Mouse (Mus musculus) CD4-positive, CD25-positive, alpha-beta regulatory T cell, adult 2 months (primary cell): ENCODE data around the gene Kcnip1.

Source experiments
- DNase-seq: peaks from one replicate; pipeline ENCODE4 v3.0.0-alpha.2; 2012; ENCODE audit warnings: low read depth, low spot score

Kcnip1 gene

GRCm38 (mm10) chr11:33670105-33670965 lies 322.6 kb downstream of the Kcnip1 start:
- DNase-seq, result no peak

GRCm38 (mm10) chr11:33668376-33668775 lies 324.6 kb downstream of the Kcnip1 start:
- no peak for DNase-seq

GRCm38 (mm10) chr11:33663599-33663998 lies 329.4 kb downstream of the Kcnip1 start:
- no peak for DNase-seq

GRCm38 (mm10) chr11:33660016-33660913 lies 332.7 kb downstream of the Kcnip1 start:
- no peak for DNase-seq

- no peak for DNase-seq
Observed at GRCm38 (mm10) chr11:33655861-33656593, 336.9 kb downstream of the Kcnip1 start.

GRCm38 (mm10) chr11:33655221-33655620 lies 337.7 kb downstream of the Kcnip1 start:
- no peak for DNase-seq

GRCm38 (mm10) chr11:33654485-33654884 lies 338.5 kb downstream of the Kcnip1 start:
- no peak for DNase-seq

GRCm38 (mm10) chr11:33649358-33649757 lies 343.6 kb downstream of the Kcnip1 start:
- no peak for DNase-seq

- DNase-seq, result no peak
Observed at GRCm38 (mm10) chr11:33637107-33637506, 355.8 kb downstream of the Kcnip1 start.

- DNase-seq, result no peak
Observed at GRCm38 (mm10) chr11:33627136-33627742, 365.7 kb downstream of the Kcnip1 start.

- DNase-seq, result peak; percentile 49
Observed at GRCm38 (mm10) chr11:33614218-33614617, 378.7 kb downstream of the Kcnip1 start.

GRCm38 (mm10) chr11:33607784-33608183 lies 385.2 kb downstream of the Kcnip1 start:
- DNase-seq, result no peak

GRCm38 (mm10) chr11:33603174-33603573 lies 389.8 kb downstream of the Kcnip1 start:
- no peak for DNase-seq

- DNase-seq, result no peak
Observed at GRCm38 (mm10) chr11:33598986-33599385, 394.0 kb downstream of the Kcnip1 start, which contains the start of gene D130052B06Rik. Gene D130052B06Rik, plus strand, starts transcription at chr11:33599302.

- no peak for DNase-seq
Observed at GRCm38 (mm10) chr11:33596655-33597054, 396.3 kb downstream of the Kcnip1 start.

- no peak for DNase-seq
Observed at GRCm38 (mm10) chr11:33592826-33593225, 400.1 kb downstream of the Kcnip1 start.

GRCm38 (mm10) chr11:33590771-33591170 lies 402.2 kb downstream of the Kcnip1 start:
- no peak for DNase-seq

GRCm38 (mm10) chr11:33586614-33587013 lies 406.3 kb downstream of the Kcnip1 start:
- no peak for DNase-seq

GRCm38 (mm10) chr11:33579621-33580020 lies 413.3 kb downstream of the Kcnip1 start:
- no peak for DNase-seq
